Mouse (Mus musculus) thymus, adult 2 months (tissue): ENCODE data around the gene Pafah1b2.

Source experiments
- CTCF ChIP-seq: fragments of 200-500 bp; IDR thresholded peaks from 2 replicates; pipeline ENCODE4 v1.5.1; 2012; ENCODE audit warnings: mild to moderate bottlenecking, control low read depth, low read length, moderate library complexity, borderline replicate concordance; ENCODE audit not compliant: control insufficient read depth, poor library complexity, insufficient read depth; ENCODE audit errors: extremely low read depth
- POLR2A ChIP-seq: fragments of 200-500 bp; IDR thresholded peaks from 2 replicates; pipeline ENCODE4 v1.6.1; 2012; ENCODE audit warnings: mild to moderate bottlenecking, low read length, control low read depth, moderate library complexity; ENCODE audit not compliant: control insufficient read depth, poor library complexity, insufficient read depth; ENCODE audit errors: extremely low read depth

- no peak for TF ChIP-seq POLR2A
- TF ChIP-seq CTCF, result no peak
These were observed 31.1 kb upstream of the Pafah1b2 start for GRCm38 (mm10) chr9:46043626-46044025.
